Mouse (Mus musculus) erythroid progenitor cell, adult 5-6 weeks (primary cell): ENCODE results near the gene Dlst. TPM values are rescaled to one million over a fixed set of nuclear protein-coding genes. Genes with fewer than 3 reads are reported as not detected.

Experiments used
- ATAC-seq: replicated peaks from 2 replicates; pipeline ENCODE4 v1.8.0; 2016; ENCODE audit warnings: moderate number of reproducible peaks, mild to moderate bottlenecking, moderate TSS enrichment, inconsistent platforms; ENCODE audit not compliant: poor library complexity, low FRiP score, severe bottlenecking
- total RNA-seq, 2 experiments: library from RNA; stranded (forward) in 1 of 2; stranded (reverse) in 1 of 2; fragments of 150-400 nt in 1 of 2; fragments of 186-747, 209-891 nt in 1 of 2; gene quantifications; 2 replicates each; pipeline versions ENCODE4 v1.2.3 to v1.2.4; 2015 to 2017; ENCODE audit warnings: low replicate concordance in 2 of 2

Gene Dlst
- total RNA-seq, 2 experiments from 2014 or later = 106 to 181 TPM

DNA sequence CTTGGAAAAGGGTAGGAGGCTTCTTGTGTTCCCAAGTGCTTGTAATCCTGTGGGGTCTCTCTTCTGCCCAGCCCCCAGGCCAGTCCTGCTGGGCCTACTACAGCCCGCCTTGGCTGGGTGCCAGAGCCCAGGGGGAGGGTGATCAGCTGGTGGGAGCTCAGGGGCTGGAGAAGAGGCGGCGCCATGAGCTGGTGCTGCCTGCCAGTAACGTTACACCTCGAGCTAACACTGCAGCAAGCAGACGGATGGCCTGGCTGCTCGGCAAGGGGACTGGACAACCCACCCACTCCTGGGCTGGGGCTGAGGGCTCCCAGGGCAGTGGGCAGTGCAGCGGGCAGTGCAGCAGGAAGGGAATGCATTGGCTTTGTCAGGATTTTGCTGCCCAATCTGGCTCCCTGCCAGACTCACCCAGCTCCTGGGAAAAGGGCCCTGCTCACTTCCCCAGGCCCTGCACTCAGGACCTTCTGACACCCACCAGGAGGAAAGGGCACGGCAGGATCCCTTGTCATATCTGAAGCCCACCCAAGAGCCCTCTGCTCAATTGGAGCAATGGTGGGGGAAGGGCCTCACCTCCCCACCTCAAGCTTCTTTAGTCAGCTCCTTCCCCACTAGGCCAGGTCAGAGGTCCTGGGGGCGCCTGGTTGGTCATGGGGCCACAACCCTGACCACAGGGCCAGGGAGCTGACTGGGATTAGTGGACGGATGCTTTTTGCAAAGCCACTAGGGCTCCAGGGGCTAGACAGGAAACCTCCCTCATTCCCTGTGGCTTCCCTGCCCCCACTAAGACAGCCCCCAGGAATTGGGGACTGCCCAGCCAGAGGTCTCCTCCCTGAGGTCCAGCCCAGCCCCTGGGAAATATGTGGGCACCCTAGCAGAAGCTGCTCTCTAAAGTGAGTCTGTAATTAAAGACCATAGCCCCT, 65.6 kb downstream of the Dlst start:
- ATAC-seq = no peak

DNA sequence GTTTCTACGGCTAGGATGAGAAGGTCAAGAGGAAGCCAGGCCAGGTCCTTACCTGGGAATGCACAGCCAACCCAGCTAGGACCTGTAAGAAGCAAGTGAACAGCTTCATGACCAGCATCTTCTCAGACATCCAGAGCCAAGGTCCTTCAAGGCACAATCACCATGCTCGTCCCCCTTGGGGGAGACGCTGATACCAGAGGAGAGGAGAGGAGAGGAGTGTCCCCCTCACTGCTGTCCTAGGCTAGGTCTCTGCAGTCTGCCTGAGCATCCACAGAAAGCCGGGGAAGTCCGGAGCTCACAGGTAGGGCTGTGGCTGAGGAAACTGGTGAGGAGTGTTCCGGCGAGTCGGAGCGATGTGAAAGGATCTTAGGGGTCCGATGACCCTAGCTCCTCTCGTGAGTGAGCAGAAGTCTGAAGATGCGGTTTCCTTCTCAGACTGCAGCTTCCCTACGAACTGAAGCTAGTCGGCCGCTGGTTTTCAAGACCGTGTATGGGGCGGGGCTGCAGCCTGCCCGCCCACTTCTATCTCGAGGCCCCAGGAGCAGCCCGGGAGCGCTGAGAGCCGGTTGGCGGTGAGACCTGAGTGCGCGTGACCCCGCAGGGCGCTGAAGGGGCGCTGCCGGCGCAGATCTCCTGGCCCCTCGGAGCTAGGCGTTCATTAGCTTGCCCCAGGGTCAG, 66.4 kb downstream of the Dlst start:
- ATAC-seq = 0 out of 2 replicates have a peak, but pooled peaks have one; percentile 39

DNA sequence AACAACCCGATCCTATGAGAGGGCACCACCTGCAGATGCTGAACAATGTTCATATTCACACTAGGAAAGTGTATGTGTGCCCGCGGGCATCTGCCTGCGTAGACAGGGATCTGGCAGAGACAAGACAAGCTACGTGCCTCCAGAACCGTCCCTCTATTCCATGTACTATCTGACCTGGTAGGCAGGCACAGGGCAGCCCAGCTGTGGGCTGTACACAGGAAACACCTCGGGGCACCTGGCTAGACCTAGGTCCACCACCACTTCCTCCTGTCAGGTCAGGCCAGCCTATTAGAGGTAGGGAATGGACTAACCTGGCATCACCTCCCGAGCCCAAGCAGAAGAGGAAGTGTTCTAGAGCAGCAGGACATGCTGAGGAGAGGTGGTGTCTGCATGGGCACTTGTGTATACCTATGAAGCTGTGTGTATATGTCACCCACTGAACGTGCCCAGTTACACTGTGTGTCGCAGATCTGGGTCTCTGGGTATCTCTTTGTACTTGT, 67.2 kb downstream of the Dlst start, which contains the start of gene Pgf:
Pgf (minus strand) TSS at position 51 of the 500 bp plus-strand sequence.
- no peak for ATAC-seq

DNA sequence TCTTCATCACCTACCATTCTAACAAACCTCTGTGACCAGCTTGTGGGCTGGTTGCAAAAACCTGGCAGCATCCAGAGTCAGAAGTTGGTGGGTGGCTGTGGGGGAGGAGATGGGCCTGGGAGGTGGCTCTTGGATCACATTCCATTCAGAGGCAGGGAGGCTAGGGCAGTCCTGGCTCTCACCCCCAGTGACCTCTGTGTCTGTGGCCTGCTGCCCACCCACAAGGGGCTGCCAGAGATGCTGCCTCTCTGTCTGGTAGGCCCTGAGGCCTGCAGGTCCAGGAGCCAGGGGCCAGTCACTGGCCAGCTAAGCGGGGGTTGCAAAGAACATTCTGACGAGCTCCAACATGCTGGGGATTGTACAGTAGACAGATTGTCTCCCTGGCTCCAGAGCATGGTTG, 67.7 kb downstream of the Dlst start:
- ATAC-seq = no peak

DNA sequence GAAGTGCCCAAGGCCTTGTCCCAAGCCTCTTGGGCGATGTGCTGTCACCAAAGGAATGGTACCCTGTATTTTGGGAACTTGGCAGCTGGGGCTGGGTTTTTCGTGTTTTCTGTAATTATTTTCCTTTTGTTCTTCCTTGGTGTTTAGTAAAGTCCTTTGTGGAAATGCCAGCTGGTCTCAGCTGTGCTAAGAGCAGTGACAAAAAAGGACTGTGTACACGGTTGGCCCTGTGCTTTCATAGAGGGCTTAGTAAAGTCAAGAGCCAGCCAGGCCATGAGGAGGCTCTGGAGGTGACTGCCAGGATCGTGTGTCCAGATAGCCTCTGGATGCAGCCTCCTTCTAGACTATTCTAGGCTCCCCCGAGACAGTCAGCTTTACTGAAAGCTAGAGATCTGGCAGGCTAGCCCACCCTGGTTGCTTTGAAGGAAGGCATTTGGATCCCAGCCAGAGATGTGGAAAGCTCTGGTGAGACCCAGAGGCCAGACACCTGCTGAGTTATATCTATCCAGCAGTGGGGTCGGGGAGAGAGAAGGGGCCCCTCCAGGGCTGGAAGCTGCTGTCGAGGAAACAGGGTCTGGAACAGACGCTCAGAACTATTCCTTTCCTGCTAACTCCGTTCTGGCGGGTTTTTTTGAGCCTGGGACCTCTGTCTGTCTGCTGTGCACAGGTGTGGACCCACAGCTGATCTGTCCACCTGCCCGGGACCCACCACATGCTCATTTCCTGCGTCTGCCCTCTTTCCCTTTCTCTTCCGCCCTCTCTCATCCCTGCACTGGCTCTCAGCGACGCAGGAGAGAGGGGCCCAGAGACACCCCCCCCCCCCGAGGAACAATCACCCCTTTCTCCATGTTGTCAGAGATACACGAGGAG, 71.1 kb downstream of the Dlst start:
- no peak for ATAC-seq

DNA sequence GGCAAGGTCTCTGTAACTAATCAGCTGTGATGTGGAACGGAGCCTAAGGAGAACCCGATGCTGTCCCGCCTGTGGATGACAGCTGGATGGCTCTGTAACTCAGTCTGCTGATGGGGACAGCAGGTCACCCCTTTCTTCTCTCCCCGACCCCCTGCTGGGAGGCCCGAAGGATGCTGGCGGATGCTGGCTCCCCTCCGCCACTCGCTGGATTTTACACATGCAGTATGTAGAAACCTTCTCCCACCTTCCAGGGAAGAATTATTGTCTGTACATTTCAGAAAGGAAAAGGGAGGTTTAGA, 71.7 kb downstream of the Dlst start:
- no peak for ATAC-seq

DNA sequence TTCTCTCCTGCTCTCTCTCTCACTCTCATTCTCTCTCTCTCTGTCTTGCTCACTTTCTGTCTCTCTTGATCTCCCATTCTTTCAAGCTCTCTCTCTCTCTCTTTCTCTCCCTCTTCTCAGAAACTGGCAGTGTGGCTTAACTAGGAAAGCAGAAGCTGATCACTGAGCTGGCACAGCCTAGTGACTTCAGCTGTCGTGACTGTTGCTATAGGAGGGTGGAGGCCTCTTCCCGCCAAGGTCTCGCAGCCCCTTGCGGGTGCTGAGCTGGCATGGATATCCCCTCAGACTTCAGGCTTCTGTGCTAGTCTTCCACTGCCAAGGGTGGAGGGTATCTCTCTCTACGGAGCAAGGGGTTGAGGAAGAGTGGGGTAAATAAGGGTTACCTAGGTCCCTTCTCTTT, 72.3 kb downstream of the Dlst start:
- ATAC-seq = no peak

DNA sequence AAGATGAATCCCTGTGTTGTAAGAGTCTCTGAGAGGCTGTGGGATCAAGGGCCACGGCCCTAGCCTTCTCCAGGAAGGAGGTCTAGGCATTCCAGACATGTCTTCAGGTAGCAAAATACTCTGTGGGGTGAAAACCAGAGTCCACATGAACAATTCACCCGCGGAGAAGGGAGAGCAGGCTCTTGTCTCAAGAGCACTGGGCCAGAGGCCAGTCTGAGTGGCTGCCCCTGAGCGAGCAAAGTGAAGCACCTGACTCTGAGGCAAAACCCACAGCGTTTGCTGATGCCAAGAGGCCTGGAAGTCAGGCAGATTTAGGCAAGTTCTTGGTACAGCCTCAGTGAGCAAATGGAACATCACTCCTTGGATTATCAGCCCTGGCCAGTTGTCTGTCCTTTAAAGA, 73.5 kb downstream of the Dlst start:
- ATAC-seq = no peak

Other genes starting within 250 kb of the Dlst start
- 1.3 TPM in 1 of 2 replicates, not detected in the other for gene Ltbp2, start 234.3 kb upstream of the Dlst start, total RNA-seq (2015; ENCODE audit: low replicate concordance)
- 0.77 and 3.3 TPM in 2 replicates for gene Ltbp2, start 234.3 kb upstream of the Dlst start, total RNA-seq (2017; ENCODE audit: low replicate concordance)
- 59.5 and 73.8 TPM in 2 replicates for gene Fcf1, start 139.9 kb upstream of the Dlst start, total RNA-seq (2015; ENCODE audit: low replicate concordance)
- gene Fcf1, start 139.9 kb upstream of the Dlst start, total RNA-seq (2017; ENCODE audit: low replicate concordance) = 21.8 and 66.6 TPM in 2 replicates
- 61.2 and 62.3 TPM in 2 replicates for gene Arel1, start 139.9 kb upstream of the Dlst start, total RNA-seq (2015; ENCODE audit: low replicate concordance)
- gene Arel1, start 139.9 kb upstream of the Dlst start, total RNA-seq (2017; ENCODE audit: low replicate concordance) = 58.8 and 73.4 TPM in 2 replicates
- 72.1 and 73.2 TPM in 2 replicates for gene Ylpm1, start 114.5 kb upstream of the Dlst start, total RNA-seq (2015; ENCODE audit: low replicate concordance)
- gene Ylpm1, start 114.5 kb upstream of the Dlst start, total RNA-seq (2017; ENCODE audit: low replicate concordance) = 52.5 and 87.7 TPM in 2 replicates
- 7.5 and 14.1 TPM in 2 replicates for gene Prox2, start 74 bp upstream of the Dlst start, total RNA-seq (2015; ENCODE audit: low replicate concordance)
- 6.0 and 21.6 TPM in 2 replicates for gene Prox2, start 74 bp upstream of the Dlst start, total RNA-seq (2017; ENCODE audit: low replicate concordance)
- not detected in 2 replicates for gene Rps6kl1, start 40.4 kb downstream of the Dlst start, total RNA-seq (2015; ENCODE audit: low replicate concordance)
- gene Rps6kl1, start 40.4 kb downstream of the Dlst start, total RNA-seq (2017; ENCODE audit: low replicate concordance) = not detected in 2 replicates
- gene Pgf, start 67.0 kb downstream of the Dlst start, total RNA-seq (2015; ENCODE audit: low replicate concordance) = not detected in 2 replicates
- gene Pgf, start 67.0 kb downstream of the Dlst start, total RNA-seq (2017; ENCODE audit: low replicate concordance) = 0.39 TPM in 1 of 2 replicates, not detected in the other
- gene Eif2b2, start 108.6 kb downstream of the Dlst start, total RNA-seq (2015; ENCODE audit: low replicate concordance) = 10.9 and 12.3 TPM in 2 replicates
- 30.0 and 48.4 TPM in 2 replicates for gene Eif2b2, start 108.6 kb downstream of the Dlst start, total RNA-seq (2017; ENCODE audit: low replicate concordance)
- gene Mlh3, start 159.8 kb downstream of the Dlst start, total RNA-seq (2015; ENCODE audit: low replicate concordance) = 0.42 and 2.9 TPM in 2 replicates
- 0.15 and 4.0 TPM in 2 replicates for gene Mlh3, start 159.8 kb downstream of the Dlst start, total RNA-seq (2017; ENCODE audit: low replicate concordance)
- gene Acyp1, start 177.6 kb downstream of the Dlst start, total RNA-seq (2015; ENCODE audit: low replicate concordance) = 14.4 and 36.5 TPM in 2 replicates
- gene Acyp1, start 177.6 kb downstream of the Dlst start, total RNA-seq (2017; ENCODE audit: low replicate concordance) = 13.9 TPM in 2 replicates
- not detected in 2 replicates for gene Zc2hc1c, start 177.8 kb downstream of the Dlst start, total RNA-seq (2015; ENCODE audit: low replicate concordance)
- not detected in 2 replicates for gene Zc2hc1c, start 177.8 kb downstream of the Dlst start, total RNA-seq (2017; ENCODE audit: low replicate concordance)
- gene Nek9, start 228.5 kb downstream of the Dlst start, total RNA-seq (2015; ENCODE audit: low replicate concordance) = 9.0 and 17.2 TPM in 2 replicates
- gene Nek9, start 228.5 kb downstream of the Dlst start, total RNA-seq (2017; ENCODE audit: low replicate concordance) = 7.9 and 15.5 TPM in 2 replicates